Comparison of ENCODE assay signal across 9 mouse cellular contexts in genomic region chr13:52528786-52529185, GRCm38 (mm10). TPM values are rescaled to one million over a fixed set of nuclear protein-coding genes. Genes with fewer than 3 reads are reported as not detected.
A peak's percentile ranks its signal among the peaks of the same experiment; 100 is the strongest.
DNase-seq lines count a peak whose midpoint lies in the region; ATAC-seq and TF ChIP-seq lines count a peak whose summit lies in the region.
"Had no signal": no experiment of that assay in that cellular context is flagged by ENCODE, and none has a peak within 500 bp of the region (broad histone marks: within the 10 kb centered on the region; RNA-seq: fewer than 3 reads in every experiment).

No protein-coding gene starts in this region.

- H3K27me3 ChIP-seq in midbrain, embryonic 14.5 days (ENCODE audit: control insufficient read depth, insufficient read depth, low read length), result 0 out of 2 replicates have a peak, but pooled peaks cover 6% of the 10 kb centered on the region
- H3K27me3 ChIP-seq in kidney, embryonic 14.5 days (ENCODE audit: control insufficient read depth, insufficient read depth, low read length), result peaks cover 6% of the 10 kb centered on the region

- ATAC-seq in midbrain, embryonic 14.5 days (ENCODE audit: low FRiP score, low TSS enrichment), result no peak
- ATAC-seq in kidney, embryonic 14.5 days (ENCODE audit: low FRiP score, low TSS enrichment), result no peak

- H3K36me3 ChIP-seq in midbrain, embryonic 14.5 days (ENCODE audit: control insufficient read depth, insufficient read depth, low read length), result no peaks in the 10 kb centered on the region
- no peaks in the 10 kb centered on the region for H3K36me3 ChIP-seq in kidney, embryonic 14.5 days (ENCODE audit: control insufficient read depth, insufficient read depth, low read length)

- peak overlapping the region; percentile 98 for H3K27ac ChIP-seq in layer of hippocampus, adult 2 months
- no peak overlapping the region for H3K27ac ChIP-seq in midbrain, embryonic 14.5 days (replicated peaks; ENCODE audit: low read depth, low read length)
- no peak overlapping the region for H3K27ac ChIP-seq in kidney, embryonic 14.5 days (ENCODE audit: low read depth, low read length)

- peak overlapping the region; percentile 63 for H3K4me3 ChIP-seq in layer of hippocampus, adult 2 months
- H3K4me3 ChIP-seq in midbrain, embryonic 14.5 days (replicated peaks; ENCODE audit: low read depth, low read length), result peak overlapping the region; percentile 50
- H3K4me3 ChIP-seq in kidney, embryonic 14.5 days (ENCODE audit: low read length), result no peak overlapping the region

- TF ChIP-seq CTCF in layer of hippocampus, adult 2 months (conservative IDR thresholded peaks at IDR 0.05), result no peak

- H3K9ac ChIP-seq in midbrain, embryonic 14.5 days (replicated peaks; ENCODE audit: low read length), result no peak overlapping the region
- no peak overlapping the region for H3K9ac ChIP-seq in kidney, embryonic 14.5 days (ENCODE audit: low read depth, low read length)

- H3K9me3 ChIP-seq in midbrain, embryonic 14.5 days (ENCODE audit: control insufficient read depth, low read length), result no peaks in the 10 kb centered on the region
- no peaks in the 10 kb centered on the region; the same call in 1 of the 2 replicates for H3K9me3 ChIP-seq in kidney, embryonic 14.5 days (ENCODE audit: control insufficient read depth, low read length)

- 0 out of 2 replicates have a peak, but pooled peaks cover 5% of the 10 kb centered on the region for H3K4me1 ChIP-seq in midbrain, embryonic 14.5 days (ENCODE audit: control insufficient read depth, insufficient read depth, low read length)
- 0 out of 2 replicates have a peak, but pooled peaks cover 5% of the 10 kb centered on the region for H3K4me1 ChIP-seq in kidney, embryonic 14.5 days (ENCODE audit: control insufficient read depth, insufficient read depth, low read length)

- H3K4me2 ChIP-seq in midbrain, embryonic 14.5 days (ENCODE audit: low read length), result peak overlapping the region; percentile 79
- no peak overlapping the region for H3K4me2 ChIP-seq in kidney, embryonic 14.5 days (replicated peaks; ENCODE audit: low read depth, low read length)

- DNase-seq in cerebellum, adult 18-20 months, result peak; percentile 61 to 62
- DNase-seq in cerebellum, postnatal 4 days (ENCODE audit: low spot score in 2 of 2), result no peak
- peak in 1 of 2 experiments; percentile 50 for DNase-seq in layer of hippocampus, adult 2 months (ENCODE audit: low spot score in 2 of 2)
- DNase-seq in layer of hippocampus, adult 9-10 months (ENCODE audit: low spot score), result no peak
- DNase-seq in cerebellum, postnatal 10 days, result peak; percentile 66 to 68
- DNase-seq in midbrain, embryonic 14.5 days, result peak; percentile 27
- no peak for DNase-seq in adrenal gland, adult 18-20 months (ENCODE audit: low spot score in 2 of 2)
- DNase-seq: lung, adult 2 months had no signal

- whole genome bisulfite sequencing in midbrain, embryonic 14.5 days, result 68% methylated on average over 9 of the region's 9 CpGs
- WGBS in kidney, embryonic 14.5 days, result 62% methylated on average over 9 of the region's 9 CpGs

RNA-seq across cellular contexts. Expression of gene Diras2, which starts 2.3 kb away (rescaled TPM):
- 100 to 1,000 TPM; 150 to 155 TPM for total RNA-seq in layer of hippocampus, adult 2 months (2021)
- polyA plus RNA-seq in midbrain, embryonic 14.5 days (2014; fragmentation: Nextera tagmentation; extraction: Ambion mirVana), result 3.9 and 5.7 TPM in 2 replicates
- total RNA-seq in adrenal gland, adult 18-20 months (2021), result 1 to 10 TPM; 3.0 to 4.3 TPM
- 0.18 and 0.23 TPM in 2 replicates for polyA plus RNA-seq in kidney, embryonic 14.5 days (2014; fragmentation: Nextera tagmentation; extraction: Ambion mirVana)

RNA-seq across cellular contexts. Expression of gene Syk, which starts 54.2 kb away (rescaled TPM):
- total RNA-seq in layer of hippocampus, adult 2 months (2021), result 1 to 10 TPM; 3.1 TPM
- 0.77 and 1.9 TPM in 2 replicates for polyA plus RNA-seq in midbrain, embryonic 14.5 days (2014; fragmentation: Nextera tagmentation; extraction: Ambion mirVana)
- 10 to 100 TPM in 1 of 2 experiments, 1 to 10 TPM in 1; 5.8 to 11.0 TPM for total RNA-seq in adrenal gland, adult 18-20 months (2021)
- 5.9 and 10.0 TPM in 2 replicates for polyA plus RNA-seq in kidney, embryonic 14.5 days (2014; fragmentation: Nextera tagmentation; extraction: Ambion mirVana)

Comparison
In these comparisons a context has a peak if more than half of its experiments do, and no peak if none do; other contexts are left out.
1. DNase-seq: peak in cerebellum, adult 18-20 months (2 of 2), cerebellum, postnatal 10 days (2 of 2) and midbrain, embryonic 14.5 days (single experiment); none in cerebellum, postnatal 4 days (0 of 2), layer of hippocampus, adult 9-10 months (single experiment) and adrenal gland, adult 18-20 months (0 of 2).
2. RNA of gene Diras2, which starts 2.3 kb away (total RNA-seq): 150 to 155 TPM in layer of hippocampus, adult 2 months; 3.0 to 4.3 TPM in adrenal gland, adult 18-20 months; every median in the first group is over 10 times any median in the second.